Mouse (Mus musculus): ENCODE data around the gene Aifm2. TPM values are rescaled to one million over a fixed set of nuclear protein-coding genes. Genes with fewer than 3 reads are reported as not detected.

Gene Aifm2
- total and polyA plus RNA-seq, 3 experiments: 4.1 to 7.4 (median 7.3) TPM

- Histone ChIP-seq H3K36me3 (replicated peaks) (no peaks in the 10 kb centered on the region), H3K9me3 (replicated peaks) (no peaks in the 10 kb centered on the region), H3K4me1 (ENCODE audit: insufficient read depth, low read depth, low read length) (no peaks in the 10 kb centered on the region), H3K27me3 (ENCODE audit: insufficient read depth, low read length) (no peaks in the 10 kb centered on the region), H3K4me3 (ENCODE audit: low read depth, low read length) (no peak overlapping the region)
- TF ChIP-seq TAL1 (conservative IDR thresholded peaks at IDR 0.05; ENCODE audit: low read depth, low read length) (no peak), POLR2AphosphoS5 (IDR thresholded peaks at IDR 0.05; ENCODE audit: insufficient replicate concordance, low read depth, low read length) (no peak), CTCF (IDR thresholded peaks at IDR 0.05; ENCODE audit: low read depth, low read length) (no peak), GATA2 (IDR thresholded peaks at IDR 0.05; ENCODE audit: borderline replicate concordance, low read depth, low read length) (no peak), GATA1 (IDR thresholded peaks at IDR 0.05; ENCODE audit: borderline replicate concordance, low read length) (no peak)
- DNase-seq (ENCODE audit: low spot score) (no peak), ATAC-seq (ENCODE audit: extremely low read depth, insufficient number of reproducible peaks, low FRiP score, poor library complexity, severe bottlenecking) (no peak)
These were observed 49.6 kb downstream of the Aifm2 start for GRCm38 (mm10) chr10:61764689-61765088.

- TF ChIP-seq TAL1 (conservative IDR thresholded peaks at IDR 0.05; ENCODE audit: low read depth, low read length) (no peak), CTCF (IDR thresholded peaks at IDR 0.05; ENCODE audit: low read depth, low read length) (no peak)
- Histone ChIP-seq H3K4me1 (ENCODE audit: insufficient read depth, low read depth, low read length) (no peaks in the 10 kb centered on the region), H3K36me3 (replicated peaks) (no peaks in the 10 kb centered on the region), H3K27me3 (ENCODE audit: insufficient read depth, low read length) (no peaks in the 10 kb centered on the region), H3K4me3 (ENCODE audit: low read depth, low read length) (no peak overlapping the region), H3K9me3 (replicated peaks) (no peaks in the 10 kb centered on the region)
- DNase-seq (ENCODE audit: low spot score) (no peak), ATAC-seq (ENCODE audit: extremely low read depth, insufficient number of reproducible peaks, low FRiP score, poor library complexity, severe bottlenecking) (no peak)
These were observed 50.5 kb downstream of the Aifm2 start for GRCm38 (mm10) chr10:61765558-61765957.

GRCm38 (mm10) chr10:61766806-61767205 lies 51.7 kb downstream of the Aifm2 start:
- no peak for TF ChIP-seq TAL1 (conservative IDR thresholded peaks at IDR 0.05; ENCODE audit: low read depth, low read length)
- TF ChIP-seq GATA1 (IDR thresholded peaks at IDR 0.05; ENCODE audit: borderline replicate concordance, low read length): no peak
- TF ChIP-seq POLR2AphosphoS5 (IDR thresholded peaks at IDR 0.05; ENCODE audit: insufficient replicate concordance, low read depth, low read length): no peak
- no peak for TF ChIP-seq GATA2 (IDR thresholded peaks at IDR 0.05; ENCODE audit: borderline replicate concordance, low read depth, low read length)
- TF ChIP-seq CTCF (IDR thresholded peaks at IDR 0.05; ENCODE audit: low read depth, low read length): no peak
- H3K36me3 ChIP-seq (replicated peaks): no peaks in the 10 kb centered on the region
- DNase-seq (ENCODE audit: low spot score) (no peak), ATAC-seq (ENCODE audit: extremely low read depth, insufficient number of reproducible peaks, low FRiP score, poor library complexity, severe bottlenecking) (no peak)
- H3K27me3 ChIP-seq (ENCODE audit: insufficient read depth, low read length): no peaks in the 10 kb centered on the region
- no peaks in the 10 kb centered on the region for H3K4me1 ChIP-seq (ENCODE audit: insufficient read depth, low read depth, low read length)
- no peaks in the 10 kb centered on the region for H3K9me3 ChIP-seq (replicated peaks)
- no peak overlapping the region for H3K4me3 ChIP-seq (ENCODE audit: low read depth, low read length)

GRCm38 (mm10) chr10:61781461-61782128 lies 66.5 kb downstream of the Aifm2 start:
- H3K27me3 ChIP-seq (ENCODE audit: insufficient read depth, low read length): no peaks in the 10 kb centered on the region
- DNase-seq (ENCODE audit: low spot score) (no peak), ATAC-seq (ENCODE audit: extremely low read depth, insufficient number of reproducible peaks, low FRiP score, poor library complexity, severe bottlenecking) (no peak)
- no peaks in the 10 kb centered on the region for H3K4me1 ChIP-seq (ENCODE audit: insufficient read depth, low read depth, low read length)
- no peaks in the 10 kb centered on the region for H3K36me3 ChIP-seq (replicated peaks)
- no peaks in the 10 kb centered on the region for H3K9me3 ChIP-seq (replicated peaks)
- no peak overlapping the region for H3K4me3 ChIP-seq (ENCODE audit: low read depth, low read length)
- no peak for TF ChIP-seq TAL1 (conservative IDR thresholded peaks at IDR 0.05; ENCODE audit: low read depth, low read length)
- TF ChIP-seq GATA1 (IDR thresholded peaks at IDR 0.05; ENCODE audit: borderline replicate concordance, low read length): no peak
- TF ChIP-seq GATA2 (IDR thresholded peaks at IDR 0.05; ENCODE audit: borderline replicate concordance, low read depth, low read length): no peak
- TF ChIP-seq CTCF (IDR thresholded peaks at IDR 0.05; ENCODE audit: low read depth, low read length): no peak
- no peak for TF ChIP-seq POLR2AphosphoS5 (IDR thresholded peaks at IDR 0.05; ENCODE audit: insufficient replicate concordance, low read depth, low read length)

- ATAC-seq (ENCODE audit: extremely low read depth, insufficient number of reproducible peaks, low FRiP score, poor library complexity, severe bottlenecking) (no peak), DNase-seq (ENCODE audit: low spot score) (no peak)
- H3K4me3 ChIP-seq (ENCODE audit: low read depth, low read length): no peak overlapping the region
These were observed 67.9 kb downstream of the Aifm2 start for GRCm38 (mm10) chr10:61782799-61783611.

GRCm38 (mm10) chr10:61783621-61784251 lies 68.7 kb downstream of the Aifm2 start, which contains the start of gene H2afy2:
Gene H2afy2 (minus strand): TSS chr10:61784147.
- ATAC-seq (ENCODE audit: extremely low read depth, insufficient number of reproducible peaks, low FRiP score, poor library complexity, severe bottlenecking) (no peak), DNase-seq (ENCODE audit: low spot score) (no peak)
- TF ChIP-seq GATA2 (IDR thresholded peaks at IDR 0.05; ENCODE audit: borderline replicate concordance, low read depth, low read length) (no peak), TAL1 (conservative IDR thresholded peaks at IDR 0.05; ENCODE audit: low read depth, low read length) (no peak), CTCF (IDR thresholded peaks at IDR 0.05; ENCODE audit: low read depth, low read length) (no peak), POLR2AphosphoS5 (IDR thresholded peaks at IDR 0.05; ENCODE audit: insufficient replicate concordance, low read depth, low read length) (no peak), GATA1 (IDR thresholded peaks at IDR 0.05; ENCODE audit: borderline replicate concordance, low read length) (no peak)
- H3K9me3 ChIP-seq (replicated peaks): no peaks in the 10 kb centered on the region
- H3K4me3 ChIP-seq (ENCODE audit: low read depth, low read length): no peak within 1 kb of the TSS
- no peaks in the 10 kb centered on the region for H3K27me3 ChIP-seq (ENCODE audit: insufficient read depth, low read length)
- no peaks in the 10 kb centered on the region for H3K36me3 ChIP-seq (replicated peaks)
- no peaks in the 10 kb centered on the region for H3K4me1 ChIP-seq (ENCODE audit: insufficient read depth, low read depth, low read length)

More at GRCm38 (mm10) chr10:61782799-61783611, 67.9 kb downstream of the Aifm2 start:
- H3K4me1 ChIP-seq (ENCODE audit: insufficient read depth, low read depth, low read length): no peaks in the 10 kb centered on the region
- no peaks in the 10 kb centered on the region for H3K36me3 ChIP-seq (replicated peaks)
- TF ChIP-seq TAL1 (conservative IDR thresholded peaks at IDR 0.05; ENCODE audit: low read depth, low read length) (no peak), GATA2 (IDR thresholded peaks at IDR 0.05; ENCODE audit: borderline replicate concordance, low read depth, low read length) (no peak), POLR2AphosphoS5 (IDR thresholded peaks at IDR 0.05; ENCODE audit: insufficient replicate concordance, low read depth, low read length) (no peak), GATA1 (IDR thresholded peaks at IDR 0.05; ENCODE audit: borderline replicate concordance, low read length) (no peak), CTCF (IDR thresholded peaks at IDR 0.05; ENCODE audit: low read depth, low read length) (no peak)
- H3K27me3 ChIP-seq (ENCODE audit: insufficient read depth, low read length): no peaks in the 10 kb centered on the region
- no peaks in the 10 kb centered on the region for H3K9me3 ChIP-seq (replicated peaks)

Data from G1E (cell line).